Mouse (Mus musculus): ENCODE data around the gene Tec.
A peak's percentile ranks its signal among the peaks of the same experiment; 100 is the strongest.

Tec gene

DNA sequence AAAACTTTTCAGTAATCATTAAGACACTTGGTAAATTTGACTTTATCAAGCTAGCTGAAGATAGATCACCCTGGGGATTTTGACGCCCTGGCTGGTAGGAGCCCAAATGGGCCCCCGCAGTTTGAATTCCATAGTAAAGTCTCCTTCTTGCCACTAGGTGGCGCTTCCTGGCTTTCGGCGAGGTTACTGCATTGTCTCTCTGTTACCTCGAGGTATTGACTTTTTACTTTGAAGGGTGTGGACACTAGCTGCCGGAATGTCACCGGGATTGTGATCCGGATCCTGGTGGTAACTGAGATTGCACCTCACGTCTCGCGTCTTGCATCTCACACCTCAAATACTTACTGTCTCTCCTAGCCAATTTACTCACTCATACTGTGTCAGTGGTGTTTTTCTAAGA is 23.3 kb upstream of the Tec start:
- peak; percentile 50 to 62 for DNase-seq (ENCODE audit: low spot score in 2 of 2)

DNA sequence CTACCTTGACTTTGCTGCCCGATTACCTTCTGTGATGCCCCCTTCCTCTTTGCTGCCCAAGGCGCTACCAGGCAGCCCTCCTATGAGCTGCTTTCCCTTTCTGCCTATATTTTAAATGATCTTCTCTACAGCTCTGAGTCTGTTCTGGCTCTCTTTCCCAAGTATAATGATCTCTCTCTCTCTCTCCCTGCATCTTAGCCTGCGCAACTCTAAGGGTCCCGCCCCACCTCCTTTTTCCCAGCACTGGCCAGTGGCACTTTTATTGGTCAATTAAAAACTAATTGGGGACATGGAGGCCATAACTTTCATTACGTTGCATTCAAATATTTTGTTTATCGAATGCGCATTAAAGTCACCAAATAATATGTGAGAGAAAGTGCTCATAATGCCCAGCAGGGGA is 20.0 kb upstream of the Tec start:
- no peak for DNase-seq (ENCODE audit: low spot score in 2 of 2)

- DNase-seq (ENCODE audit: low spot score in 2 of 2) = no peak
These were observed 18.4 kb upstream of the Tec start for GRCm38 (mm10) chr5:72886458-72887222.

- no peak for DNase-seq (ENCODE audit: low spot score in 2 of 2)
These were observed 15.4 kb upstream of the Tec start for GRCm38 (mm10) chr5:72883706-72884105.

- DNase-seq (ENCODE audit: low spot score in 2 of 2) = peak; percentile 43 to 60
These were observed 14.1 kb upstream of the Tec start for GRCm38 (mm10) chr5:72882412-72882765.

DNA sequence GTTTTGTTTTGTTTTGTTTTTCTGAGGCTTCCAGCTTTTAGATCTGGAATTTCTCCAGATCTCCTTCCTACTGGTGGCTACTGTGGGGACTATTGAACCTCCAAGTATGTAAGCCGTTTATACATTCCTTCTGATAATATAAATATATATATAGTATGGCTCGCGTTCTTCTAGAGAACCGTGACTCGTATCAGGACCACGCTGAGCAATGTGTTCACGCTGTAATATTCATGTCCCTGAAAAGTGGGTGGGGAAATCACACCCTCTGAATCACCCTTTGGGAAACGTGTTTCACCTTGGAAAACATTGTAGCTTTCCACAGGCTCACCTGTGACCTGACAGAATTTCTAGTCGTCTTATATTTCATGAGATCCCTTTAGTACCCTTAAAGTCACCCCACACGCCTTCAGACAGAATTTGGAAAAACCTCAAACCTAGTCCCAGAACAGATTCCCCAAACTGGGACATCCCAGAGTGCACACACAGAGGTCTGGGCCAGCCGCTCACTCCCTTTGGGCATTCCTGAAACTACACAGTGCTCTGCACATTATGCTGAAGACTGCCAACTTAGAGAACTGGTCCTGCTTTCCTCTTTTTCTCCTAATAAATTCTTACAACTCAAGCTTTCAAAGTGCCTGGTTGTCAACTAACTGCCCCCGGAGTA is 13.6 kb upstream of the Tec start:
- DNase-seq (ENCODE audit: low spot score in 2 of 2) = no peak

GRCm38 (mm10) chr5:72879736-72880135 is 11.5 kb upstream of the Tec start:
- DNase-seq (ENCODE audit: low spot score in 2 of 2) = no peak

- DNase-seq (ENCODE audit: low spot score in 2 of 2) = no peak
These were observed 2.8 kb upstream of the Tec start for GRCm38 (mm10) chr5:72871114-72871513.

- DNase-seq (ENCODE audit: low spot score in 2 of 2) = no peak
These were observed 1.7 kb upstream of the Tec start for GRCm38 (mm10) chr5:72869779-72870608.

DNA sequence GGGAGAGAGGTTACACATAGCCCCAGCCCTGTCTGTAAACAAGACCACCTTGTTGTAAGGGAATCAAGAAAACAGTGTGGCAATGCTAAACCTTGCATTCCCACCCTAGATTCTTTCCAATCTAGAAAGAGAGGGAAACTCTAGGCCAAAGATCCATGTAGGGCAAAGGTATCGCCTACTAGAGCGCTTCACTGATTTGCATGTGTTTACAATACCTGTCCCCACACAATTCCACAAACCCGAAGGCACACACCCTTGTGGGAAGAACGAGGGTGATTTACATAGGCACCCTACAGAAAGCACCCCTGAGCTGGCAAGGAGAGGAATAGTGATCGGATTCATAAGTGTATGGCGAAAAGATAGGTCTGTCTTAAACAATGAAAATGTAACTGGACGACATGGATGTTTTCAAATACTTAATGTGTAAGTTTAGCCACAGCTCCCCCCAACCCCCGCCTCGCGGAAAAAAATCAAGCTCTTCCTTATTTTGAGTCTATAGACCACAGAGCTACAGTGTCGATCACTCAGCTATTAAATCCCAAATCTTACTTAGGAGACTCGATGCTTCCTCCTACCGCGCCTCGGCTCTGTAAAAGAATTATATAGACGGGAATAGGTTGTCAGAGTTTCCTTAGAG is 1.1 kb downstream of the Tec start:
- DNase-seq (ENCODE audit: low spot score in 2 of 2) = no peak

DNA sequence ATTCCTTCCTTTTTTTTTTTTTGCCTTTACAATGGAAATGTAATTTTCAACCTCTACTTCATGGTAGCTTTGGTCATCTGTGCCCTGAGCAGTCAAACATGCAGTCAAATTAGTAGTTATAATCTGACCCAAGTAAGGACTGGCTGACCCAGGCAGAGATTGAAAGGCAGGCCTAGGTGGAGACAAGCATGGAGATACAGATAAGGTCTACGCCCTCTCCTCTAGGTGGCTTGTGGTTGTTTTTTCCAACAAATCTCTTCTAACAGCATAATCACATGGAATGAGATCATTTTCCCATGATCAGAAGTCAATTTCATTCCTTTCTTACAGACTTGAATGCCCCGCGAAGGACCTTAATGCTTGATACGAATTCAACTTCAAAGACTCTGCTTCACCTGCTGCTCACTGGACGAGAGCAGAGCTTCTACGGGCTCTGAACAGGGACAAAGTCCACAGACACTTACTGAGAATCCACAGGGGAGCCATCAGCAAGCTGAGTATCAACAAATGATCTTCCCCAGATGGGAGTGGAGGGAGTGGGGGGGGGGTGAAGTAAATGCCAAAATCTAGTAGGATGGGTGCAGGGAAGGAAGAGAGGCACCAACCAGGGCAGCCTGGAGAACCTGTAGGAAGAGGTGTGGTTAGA is 1.9 kb downstream of the Tec start:
- DNase-seq (ENCODE audit: low spot score in 2 of 2) = no peak

- no peak for DNase-seq (ENCODE audit: low spot score in 2 of 2)
These were observed 3.6 kb downstream of the Tec start for GRCm38 (mm10) chr5:72864654-72865178.

DNA sequence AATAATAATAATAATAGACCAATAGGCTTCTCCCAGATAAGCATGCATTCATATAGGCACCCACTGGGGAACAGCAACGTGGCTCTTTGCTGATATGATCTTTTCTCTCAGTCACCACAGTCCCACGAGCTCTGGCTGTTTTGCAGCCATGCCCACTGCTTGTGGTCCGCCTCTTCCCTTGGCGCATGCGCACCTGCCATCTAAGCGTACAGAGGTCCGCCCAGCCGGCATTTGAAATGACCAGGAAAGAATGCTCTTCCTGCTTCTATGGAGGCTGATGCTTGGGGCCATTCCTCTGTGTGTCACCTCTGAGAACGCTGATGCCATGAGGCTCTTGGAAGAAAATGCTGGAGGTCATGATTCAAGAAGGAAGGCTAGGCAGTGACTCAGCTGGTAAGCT is 5.1 kb downstream of the Tec start:
- no peak for DNase-seq (ENCODE audit: low spot score in 2 of 2)

- DNase-seq (ENCODE audit: low spot score in 2 of 2) = no peak
These were observed 6.4 kb downstream of the Tec start for GRCm38 (mm10) chr5:72861726-72862385.

DNA sequence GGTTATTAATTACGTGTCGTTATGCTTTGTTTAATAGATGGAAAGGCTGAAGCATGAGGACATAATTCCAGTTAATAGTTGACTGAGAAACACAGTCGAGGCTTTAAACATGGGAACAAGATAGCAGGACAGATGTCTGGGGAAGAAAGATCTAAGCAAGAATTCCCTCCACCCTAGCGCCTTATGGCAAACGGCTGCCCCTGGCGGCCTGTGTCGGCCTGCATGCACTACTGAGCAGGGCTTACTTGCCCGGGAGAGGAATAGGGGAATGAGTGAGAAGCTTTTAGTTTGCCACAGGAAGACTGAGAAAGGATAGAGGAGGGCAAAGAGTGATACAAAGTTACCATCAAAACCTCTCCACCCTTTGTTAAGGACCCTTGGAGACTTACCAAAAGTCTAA is 7.4 kb downstream of the Tec start:
- DNase-seq (ENCODE audit: low spot score in 2 of 2) = no peak

- no peak for DNase-seq (ENCODE audit: low spot score in 2 of 2)
These were observed 10.0 kb downstream of the Tec start for GRCm38 (mm10) chr5:72858306-72858705.

- DNase-seq (ENCODE audit: low spot score in 2 of 2) = no peak
These were observed 10.5 kb downstream of the Tec start for GRCm38 (mm10) chr5:72857756-72858155.

GRCm38 (mm10) chr5:72856255-72856878 is 11.9 kb downstream of the Tec start:
- DNase-seq (ENCODE audit: low spot score in 2 of 2) = no peak

DNA sequence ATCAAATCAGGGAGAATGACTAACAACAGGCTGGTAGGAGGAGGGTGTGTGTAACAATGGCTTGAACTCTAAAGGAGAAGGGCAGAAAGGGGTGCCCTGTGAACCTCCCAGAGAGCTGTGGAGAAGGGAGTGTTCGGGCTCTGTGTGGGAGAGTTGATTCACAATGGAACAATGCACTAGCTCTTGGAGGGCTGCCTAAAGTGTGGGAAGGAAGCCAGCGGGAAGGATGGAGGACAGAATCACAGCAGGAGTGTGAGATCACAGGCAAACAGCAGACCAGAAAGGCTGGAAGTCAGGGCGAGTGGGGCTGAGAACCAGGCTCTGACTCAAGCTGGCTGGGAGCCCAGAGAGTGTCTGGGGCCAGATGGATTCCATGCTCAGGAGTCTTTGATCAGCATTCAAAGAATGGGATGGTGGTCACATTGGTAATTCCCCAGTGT is 12.6 kb downstream of the Tec start:
- DNase-seq (ENCODE audit: low spot score in 2 of 2) = peak; percentile 83 to 93
